Mouse (Mus musculus): ENCODE measurements around the gene Serpina6.
"Not testable (repeated sequence)": the region's sequence is repeated elsewhere in the genome, so short reads cannot be mapped to it uniquely, and the experiment has no call there.

The Serpina6 gene

DNA sequence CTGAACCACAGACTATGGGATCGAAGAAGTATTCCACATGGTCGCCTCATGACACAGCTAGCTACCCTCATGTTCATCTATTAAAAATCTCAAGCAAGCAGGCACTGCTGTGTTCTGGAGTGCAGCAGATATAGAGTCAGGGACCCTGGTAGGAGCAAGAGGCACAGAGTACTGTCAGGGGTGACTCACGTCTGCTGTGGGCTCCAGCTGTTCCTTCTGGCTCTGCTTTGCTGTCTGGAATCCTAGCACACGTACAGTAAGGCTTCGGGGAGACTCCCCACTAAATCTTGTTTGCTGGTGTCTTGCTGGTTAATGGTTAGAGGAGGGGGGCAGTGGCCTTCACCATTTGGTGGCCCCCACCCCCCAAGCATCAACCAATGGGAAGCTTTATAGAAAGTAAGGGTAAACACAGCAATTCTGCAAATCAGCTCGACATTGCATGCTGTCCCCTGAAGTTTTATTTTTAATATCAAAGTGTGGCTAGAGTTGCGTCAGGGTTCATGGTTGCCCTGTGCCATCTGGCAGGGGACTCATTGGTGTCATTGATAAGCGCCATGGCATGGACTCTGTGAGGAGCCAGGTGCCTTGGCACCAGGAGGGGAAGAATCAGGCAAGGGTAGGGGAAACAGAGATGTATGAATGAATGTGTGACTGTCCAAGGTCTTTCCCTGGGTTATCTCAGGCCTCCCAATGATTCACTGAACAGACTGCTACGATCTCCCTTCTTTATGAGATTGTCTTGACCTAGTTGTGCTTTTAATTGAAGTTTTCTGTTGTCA lies at the start of gene Serpina6:
TSS of gene Serpina6 (minus strand) at position 365 of the 779 bp plus-strand sequence.
- peak; percentile 35 for DNase-seq

DNA sequence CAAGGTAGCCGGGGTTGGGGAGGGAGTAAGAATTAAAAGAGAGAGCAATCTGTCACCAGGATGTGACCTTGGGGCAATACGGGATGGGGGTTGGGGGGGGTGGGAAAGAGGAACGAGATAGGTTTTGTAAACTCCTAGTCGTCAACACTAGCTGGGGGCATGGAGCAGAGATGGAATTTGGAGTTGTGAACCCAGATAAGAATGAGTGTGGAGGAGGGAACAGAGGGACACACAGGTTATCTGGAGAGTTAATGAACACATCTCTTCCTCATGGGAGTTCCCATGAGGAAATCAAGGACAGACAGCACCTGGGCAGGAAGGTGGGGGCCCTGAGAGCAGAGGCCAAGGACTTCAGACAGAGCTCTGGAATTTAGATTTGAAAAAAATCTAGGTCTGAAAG lies 49.1 kb upstream of the Serpina6 start:
- peak; percentile 43 for DNase-seq

DNA sequence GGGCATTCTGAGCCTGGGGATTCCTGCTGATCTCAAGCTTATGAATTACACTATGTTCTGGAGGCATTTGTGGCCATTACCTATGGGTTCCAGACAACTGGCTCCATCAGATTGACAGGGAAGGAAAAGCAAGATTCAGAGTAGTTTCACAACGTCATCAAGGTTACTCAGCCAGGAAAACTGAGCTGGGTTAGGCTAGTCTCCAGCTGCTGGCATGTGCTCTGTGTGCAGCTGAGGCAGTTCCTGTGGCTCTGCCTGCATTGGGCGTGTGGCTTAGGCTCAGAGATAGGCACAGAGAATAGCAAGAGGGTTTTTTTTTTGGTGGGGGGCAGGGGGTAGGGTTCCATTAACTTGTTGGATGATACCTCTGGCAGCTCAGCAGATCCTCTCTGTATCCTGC lies 48.5 kb upstream of the Serpina6 start:
- DNase-seq = no peak

DNA sequence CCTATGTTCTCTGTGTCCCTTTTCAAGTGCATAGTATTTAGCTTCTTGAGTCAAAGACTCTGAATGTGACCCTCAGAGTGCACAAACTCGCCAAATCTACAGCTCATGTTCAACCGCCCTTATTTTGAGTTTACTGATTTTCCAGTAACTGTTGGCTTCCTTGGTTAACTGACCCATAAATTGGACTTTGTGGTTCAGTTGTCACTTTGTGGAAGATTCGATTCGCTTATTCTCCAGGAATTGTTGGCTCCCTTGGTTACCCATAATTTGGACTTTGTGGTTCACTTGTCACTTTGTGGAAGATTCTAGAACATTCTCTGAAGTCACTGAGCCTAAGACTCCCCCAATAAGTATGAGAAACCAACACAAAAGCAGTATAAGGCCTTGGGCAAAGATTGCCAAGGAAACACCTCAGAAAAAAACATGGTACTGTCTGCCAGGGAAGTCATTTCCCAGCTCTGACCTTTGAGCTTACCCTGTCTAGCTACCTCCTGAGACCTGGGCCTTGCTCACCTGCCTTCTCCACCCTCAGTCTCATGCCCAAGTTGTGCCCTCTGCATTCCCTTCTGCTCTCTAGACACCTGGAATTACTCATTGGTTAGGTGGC lies 43.2 kb upstream of the Serpina6 start:
- DNase-seq = no peak

DNA sequence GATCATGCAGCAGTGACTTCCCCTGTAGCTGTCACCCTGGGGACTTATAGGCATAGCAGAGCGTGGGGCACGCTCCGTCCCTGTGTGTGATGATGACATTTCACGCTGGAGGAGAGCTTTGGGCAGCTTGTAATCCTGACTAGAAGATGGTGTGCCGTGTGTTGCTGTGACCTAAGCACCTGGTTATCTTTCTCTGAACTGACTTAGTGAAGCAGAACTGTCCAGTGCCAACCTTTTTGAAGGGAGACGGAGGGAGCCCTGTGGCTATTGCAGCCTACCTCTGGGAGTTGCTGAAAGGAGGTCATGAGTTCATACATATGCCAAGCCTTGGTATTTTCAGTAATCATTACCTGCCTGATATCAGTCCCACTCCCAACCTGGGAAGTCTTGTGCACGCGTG lies 38.4 kb upstream of the Serpina6 start, which contains the start of gene Serpina1f:
TSS of gene Serpina1f (minus strand) at position 101 of the 400 bp plus-strand sequence.
- DNase-seq = no peak

DNA sequence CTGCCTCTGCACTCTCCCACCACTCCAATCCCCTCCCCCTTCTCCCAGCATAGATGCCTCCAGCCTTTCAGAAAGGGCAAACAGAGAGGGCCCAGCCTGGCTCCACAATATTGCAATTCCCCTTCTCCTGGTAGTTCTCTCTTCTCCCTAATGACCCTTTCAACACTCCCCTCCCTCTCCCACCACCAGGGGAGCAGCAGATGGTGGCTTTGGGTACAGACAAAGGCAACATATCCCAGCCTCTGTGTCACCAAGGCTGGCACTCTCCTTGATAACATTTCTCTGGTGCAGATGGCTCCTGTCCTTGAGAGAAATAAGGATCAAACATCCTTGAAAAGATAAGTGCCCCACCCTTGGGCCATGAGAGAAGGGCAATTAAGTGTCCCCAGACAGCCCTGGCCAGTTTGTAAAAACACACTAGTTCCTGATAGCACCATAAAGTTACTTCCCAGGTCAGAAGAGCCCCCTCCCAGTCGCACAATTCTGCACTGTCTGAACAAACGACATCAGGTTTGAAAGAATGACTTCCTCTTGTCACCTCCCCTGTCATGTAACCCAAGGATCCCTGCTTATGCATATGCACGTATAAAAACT lies 31.3 kb upstream of the Serpina6 start:
- no peak for DNase-seq

DNA sequence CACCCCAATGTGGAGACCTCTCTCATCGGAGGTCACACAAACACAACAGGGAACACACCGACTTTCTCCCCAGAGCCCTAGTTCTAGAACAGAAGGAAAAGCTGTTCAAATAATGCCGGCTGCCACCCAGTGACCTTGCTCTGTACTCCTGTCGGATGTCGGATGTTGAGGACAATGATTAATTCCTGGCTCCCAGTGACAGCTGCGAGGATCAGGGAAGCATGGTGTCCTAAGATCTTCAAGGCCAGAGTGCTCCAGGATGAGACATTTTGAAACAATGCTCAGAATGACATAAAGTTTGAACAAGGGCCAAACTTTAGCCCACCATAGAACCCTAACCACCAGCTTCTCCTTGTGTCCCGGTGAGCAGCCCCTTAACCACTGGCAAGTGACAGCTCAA lies 30.0 kb upstream of the Serpina6 start:
- DNase-seq = no peak

DNA sequence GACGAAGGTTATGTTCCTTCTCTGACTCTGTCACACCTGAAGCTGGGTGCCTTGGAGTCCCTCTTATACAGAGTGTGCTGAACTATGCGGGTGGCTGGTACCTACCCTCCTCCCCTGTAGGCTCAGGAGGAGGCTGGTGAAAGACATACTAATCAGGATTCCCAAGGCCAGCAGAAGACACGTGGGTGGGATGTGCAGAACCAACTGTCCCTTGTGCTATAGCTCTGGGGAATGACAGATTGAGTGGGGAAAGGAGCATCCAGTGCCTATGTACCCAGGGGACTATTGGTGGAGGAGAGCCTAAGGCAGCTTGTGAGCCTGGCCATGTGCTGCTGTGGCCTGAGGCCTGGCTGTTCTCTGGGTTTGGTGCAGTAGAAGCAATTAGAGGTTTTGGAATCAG lies 29.0 kb upstream of the Serpina6 start:
- no peak for DNase-seq

DNA sequence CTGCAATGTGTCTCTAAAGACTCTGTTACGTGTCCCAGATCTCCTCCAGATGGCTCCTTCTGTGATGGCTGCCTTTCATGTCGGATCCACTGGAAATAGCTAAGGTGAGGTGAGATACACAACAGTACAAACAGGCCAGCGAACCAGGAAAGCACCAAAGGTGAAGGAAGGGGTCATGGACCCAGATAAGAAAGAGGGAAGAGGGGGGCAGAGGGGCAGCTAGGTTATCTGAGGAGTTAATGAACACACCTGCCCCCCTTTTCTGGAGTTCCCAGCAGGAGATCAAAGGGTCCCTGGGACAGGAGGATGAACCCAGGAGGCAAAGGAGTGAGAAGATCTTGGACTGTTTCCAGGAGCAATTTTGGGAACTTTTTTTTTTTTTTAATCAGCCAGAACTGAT lies 28.4 kb upstream of the Serpina6 start:
- DNase-seq = peak; percentile 37

DNA sequence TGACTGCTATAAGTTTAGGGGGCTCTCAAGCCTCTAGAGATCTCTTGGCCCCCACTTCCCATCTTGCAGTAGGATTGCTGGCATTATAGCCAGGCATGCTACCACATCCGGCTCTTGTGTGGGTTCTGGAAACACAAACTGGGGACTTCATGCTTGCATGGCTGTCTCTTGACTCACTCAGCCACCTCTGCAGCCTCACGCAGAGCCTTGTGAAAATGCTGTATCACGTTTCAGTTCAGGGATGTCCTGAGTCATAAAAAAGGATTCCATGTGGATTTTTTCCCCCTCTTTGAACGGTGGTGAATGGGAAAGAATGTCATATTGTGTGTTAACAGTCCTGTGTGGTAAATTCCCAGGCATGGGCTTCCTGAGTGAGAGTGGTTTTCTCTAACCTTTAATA lies 26.8 kb upstream of the Serpina6 start:
- no peak for DNase-seq

DNA sequence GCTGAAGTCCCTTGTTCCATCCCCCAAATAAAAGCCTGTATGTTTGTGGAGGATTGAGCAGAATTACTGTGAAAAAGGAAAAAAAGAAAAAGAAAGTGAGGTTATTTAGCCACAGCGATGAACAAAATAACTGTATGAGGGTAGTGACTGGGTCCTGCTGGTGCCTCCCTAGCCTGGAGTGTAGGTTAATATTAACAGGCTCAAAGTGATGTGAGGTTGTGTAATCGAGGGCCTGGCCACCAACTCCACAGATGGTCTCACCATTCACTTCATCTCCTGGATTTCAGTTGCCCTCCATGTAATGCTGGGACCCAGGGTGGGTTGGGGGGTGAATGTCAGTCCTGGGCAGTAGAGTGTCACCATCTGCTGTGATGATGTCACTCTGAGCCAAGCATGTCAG lies 24.7 kb upstream of the Serpina6 start:
- DNase-seq = peak; percentile 9

DNA sequence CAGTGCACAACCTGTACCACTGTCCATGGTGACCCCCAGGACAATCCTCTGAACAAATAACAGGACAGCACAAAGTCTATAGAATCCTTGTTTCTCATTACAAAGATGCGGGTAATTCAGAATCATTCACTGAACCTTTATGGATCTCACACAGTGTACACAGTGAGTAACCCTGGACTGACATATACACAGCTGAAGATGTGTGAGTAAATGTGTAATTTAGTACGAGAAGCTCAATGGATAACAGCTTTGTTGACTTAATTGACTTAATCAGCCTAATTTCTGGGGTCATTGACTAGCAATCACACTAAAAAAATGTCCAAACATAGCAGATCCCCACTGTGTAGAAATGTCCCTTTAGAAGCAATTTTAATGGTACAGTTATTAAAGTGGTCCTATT lies 24.2 kb upstream of the Serpina6 start:
- no peak for DNase-seq

DNA sequence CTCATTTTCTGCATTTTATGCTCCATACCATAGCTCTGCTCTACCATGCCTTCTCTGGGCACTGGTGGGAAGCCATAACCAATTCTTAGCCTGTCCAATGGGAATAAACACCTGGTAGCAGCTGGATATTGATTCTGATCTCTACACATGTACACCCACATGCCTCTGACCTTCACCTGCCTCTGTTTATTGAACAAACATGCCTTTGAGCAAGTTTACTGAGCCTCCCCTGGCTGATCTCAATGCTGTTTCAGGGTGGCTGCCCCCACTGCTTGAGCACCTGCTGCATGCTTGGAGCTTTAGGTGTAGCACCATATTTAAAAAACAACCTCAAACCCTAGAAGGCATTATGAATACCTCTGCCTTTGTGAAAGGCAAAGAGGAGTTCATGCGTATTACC lies 22.8 kb upstream of the Serpina6 start:
- DNase-seq = not testable (repeated sequence)

DNA sequence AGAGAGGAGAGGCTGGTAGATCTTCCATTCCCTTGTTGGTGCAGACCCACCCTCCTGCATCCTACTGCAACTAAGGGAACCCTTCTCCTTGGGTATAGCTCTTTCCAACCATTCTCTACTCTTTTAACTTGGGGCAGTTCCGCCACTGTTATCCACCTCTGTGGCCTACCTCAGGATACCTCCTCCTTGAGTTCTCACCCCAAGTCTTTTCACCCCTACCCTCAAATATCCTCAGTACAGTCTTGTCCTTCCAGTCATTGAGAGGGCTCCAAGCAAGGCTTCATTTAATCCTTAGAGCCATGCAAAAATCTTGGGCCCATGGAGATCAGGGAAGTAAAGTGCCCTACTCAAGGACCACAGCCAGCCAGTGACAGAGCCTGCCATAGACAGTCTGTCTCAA lies 19.0 kb upstream of the Serpina6 start, which contains the start of gene Serpina16:
TSS of gene Serpina16 (minus strand) at position 101 of the 400 bp plus-strand sequence.
- no peak for DNase-seq

DNA sequence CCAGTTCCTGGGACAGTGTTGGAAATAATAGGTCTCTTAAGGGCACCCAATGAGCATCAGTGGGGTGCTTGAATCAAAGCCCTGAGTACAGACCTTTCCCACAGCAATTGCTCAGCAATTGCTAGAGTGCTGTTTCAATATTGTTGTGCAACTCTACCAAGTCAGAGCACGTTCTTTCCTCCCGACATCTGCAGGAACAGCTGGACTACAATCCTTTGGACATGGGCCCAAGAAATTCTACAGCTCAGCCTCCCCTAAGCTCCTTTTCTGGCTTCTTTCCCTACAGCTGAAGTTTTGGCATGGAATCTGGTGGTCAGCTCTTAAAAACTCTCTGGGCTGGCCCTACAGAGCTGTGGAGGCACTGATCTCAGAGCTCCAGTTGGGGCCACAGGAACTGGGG lies 16.2 kb upstream of the Serpina6 start:
- DNase-seq = no peak

DNA sequence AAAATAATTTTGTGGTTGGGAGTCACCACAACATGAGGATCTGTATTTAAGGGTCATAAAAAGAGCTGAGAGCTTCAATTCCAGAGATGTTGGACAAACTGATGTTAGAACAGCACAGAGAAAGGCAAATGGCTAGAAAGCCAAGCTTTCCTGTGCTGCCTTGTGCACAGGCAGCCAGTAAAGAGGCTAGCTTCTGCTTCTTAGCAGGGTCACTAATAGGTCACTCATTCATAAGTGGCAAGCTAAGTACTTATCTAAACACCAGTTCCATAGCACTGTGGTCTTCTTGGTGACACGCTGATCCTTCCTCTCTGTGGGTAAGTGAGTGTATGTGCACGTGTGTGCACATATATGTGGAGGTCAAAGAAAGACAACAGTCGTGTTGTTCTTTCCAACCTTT lies 14.5 kb upstream of the Serpina6 start:
- DNase-seq = no peak

DNA sequence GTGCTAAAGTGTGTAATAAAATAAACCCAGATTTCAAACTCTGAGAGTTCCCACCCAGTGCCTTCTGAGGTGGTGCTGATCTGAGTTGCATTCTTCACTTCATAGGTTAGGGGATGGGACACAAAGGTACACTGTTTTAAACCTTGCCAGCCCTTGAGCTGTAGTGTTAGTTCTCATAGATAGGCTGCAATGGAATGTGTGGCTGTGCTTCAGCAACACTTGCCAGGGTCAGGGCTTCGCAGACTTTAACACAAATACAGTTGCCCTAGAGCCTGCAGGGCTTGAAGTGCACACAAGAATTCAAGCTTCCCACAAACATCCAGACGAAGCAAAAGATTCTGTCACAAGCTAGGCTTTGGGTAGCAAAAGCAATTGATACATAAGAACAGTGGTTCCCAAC lies 14.0 kb upstream of the Serpina6 start:
- no peak for DNase-seq

DNA sequence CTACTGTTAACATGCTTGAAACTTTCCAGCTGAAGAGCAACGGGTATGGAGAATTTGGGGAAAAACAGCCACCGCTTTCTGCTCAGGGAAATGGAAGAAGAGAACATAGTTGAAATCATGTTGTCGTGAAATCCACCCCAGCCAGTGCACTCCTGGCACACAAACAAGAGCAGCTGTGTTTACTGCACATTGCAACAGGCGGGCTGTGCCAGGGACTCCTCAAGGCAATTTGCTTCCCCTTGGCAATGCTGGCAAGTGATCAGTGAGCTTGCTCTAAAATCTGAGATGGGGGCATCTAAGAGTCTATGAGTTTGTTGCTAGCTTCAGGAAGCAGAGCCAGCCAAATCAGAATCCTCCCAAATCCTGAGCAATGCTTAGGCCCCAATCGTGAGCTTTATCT lies 13.3 kb upstream of the Serpina6 start:
- DNase-seq = no peak

DNA sequence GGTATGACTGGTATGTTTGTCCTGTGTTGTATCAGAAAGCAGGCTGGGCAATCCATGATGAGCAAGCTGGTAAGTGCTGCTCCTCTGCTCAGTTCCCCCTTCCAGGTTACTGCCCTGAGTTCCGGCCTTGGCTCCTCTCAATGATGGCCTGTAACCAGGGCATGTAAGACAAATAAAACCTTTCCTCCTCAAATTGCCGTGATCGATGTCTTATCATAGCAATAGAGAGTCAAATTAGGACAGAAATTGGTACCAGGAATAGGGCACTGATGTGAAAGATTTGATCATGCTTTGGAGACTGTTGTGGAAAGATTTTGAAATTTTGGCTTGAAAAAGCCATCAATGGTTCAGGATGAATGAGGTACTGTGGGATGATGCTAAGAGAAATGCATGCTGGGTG lies 8.3 kb upstream of the Serpina6 start:
- DNase-seq = no peak

DNA sequence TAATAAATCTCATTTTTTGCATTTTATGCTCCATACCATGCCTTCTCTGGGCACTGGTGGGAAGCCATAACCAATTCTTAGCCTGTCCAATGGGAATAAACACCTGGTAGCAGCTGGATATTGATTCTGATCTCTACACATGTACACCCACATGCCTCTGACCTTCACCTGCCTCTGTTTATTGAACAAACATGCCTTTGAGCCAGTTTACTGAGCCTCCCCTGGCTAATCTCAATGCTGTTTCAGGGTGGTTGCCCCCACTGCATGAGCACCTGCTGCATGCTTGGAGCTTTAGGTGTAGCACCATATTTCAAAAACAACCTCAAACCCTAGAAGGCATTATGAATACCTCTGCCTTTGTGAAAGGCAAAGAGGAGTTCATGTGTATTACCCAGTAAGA lies 5.0 kb upstream of the Serpina6 start:
- DNase-seq = not testable (repeated sequence)

DNA sequence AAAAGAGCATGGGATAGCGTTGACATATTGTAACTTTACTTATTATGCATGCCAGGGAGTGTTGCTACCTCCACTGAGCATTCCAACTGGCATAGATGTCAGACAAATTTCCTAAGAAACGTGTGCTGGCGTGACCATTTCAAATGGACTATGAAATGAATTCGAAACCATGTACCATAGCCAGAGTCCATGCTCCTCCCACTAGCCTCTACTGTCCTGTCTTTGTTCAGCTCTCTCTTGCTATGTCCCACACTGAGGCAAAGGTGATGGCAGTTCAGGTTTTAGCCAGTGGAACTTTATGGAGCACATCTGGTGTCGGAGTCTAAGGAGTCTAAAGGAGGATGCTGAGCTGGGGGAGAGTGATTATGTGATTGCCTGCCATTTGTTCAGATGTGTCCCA lies 3.1 kb upstream of the Serpina6 start:
- no peak for DNase-seq

DNA sequence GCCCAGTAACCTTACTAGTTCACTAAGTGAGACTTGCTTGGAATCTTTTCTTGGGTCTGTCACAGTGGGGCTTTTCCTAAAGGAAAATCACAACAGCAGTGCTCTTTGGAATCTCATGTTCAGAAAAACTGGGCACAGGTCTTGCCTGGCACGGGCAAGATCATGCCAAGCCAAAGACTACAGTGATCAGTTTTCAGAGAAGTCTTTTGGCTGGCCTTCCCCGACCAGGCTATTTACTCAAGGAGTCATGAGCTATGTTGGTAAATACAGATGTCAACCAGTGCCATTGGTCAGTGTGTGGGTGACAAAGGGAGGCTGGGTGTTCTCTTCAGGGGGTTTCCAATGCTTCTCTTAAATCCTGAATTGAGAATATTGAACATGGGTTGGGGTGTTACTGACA lies 2.2 kb upstream of the Serpina6 start:
- no peak for DNase-seq

DNA sequence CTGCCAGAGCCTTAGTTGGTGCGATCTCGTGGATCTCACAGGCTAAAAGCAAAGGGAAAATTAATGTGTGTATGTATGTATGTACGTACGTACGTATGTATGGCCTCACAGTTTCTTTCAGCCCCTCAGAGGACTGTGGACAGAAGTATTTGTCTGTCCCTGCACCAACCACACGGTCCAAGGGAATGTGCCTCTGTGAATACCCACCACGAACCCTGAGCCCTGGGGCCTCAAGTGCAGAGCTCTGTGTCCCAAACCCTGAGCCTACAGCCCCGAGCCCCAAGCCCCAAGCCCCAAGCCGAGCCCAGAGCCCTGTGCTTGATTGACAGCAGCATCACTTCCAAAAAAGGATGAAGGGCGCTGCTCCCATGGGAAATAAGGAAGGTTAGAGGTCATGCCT lies 979 bp upstream of the Serpina6 start:
- no peak for DNase-seq
